Mouse (Mus musculus): ENCODE data around the gene Msx3. TPM values are rescaled to one million over a fixed set of nuclear protein-coding genes. Genes with fewer than 3 reads are reported as not detected.
A peak's percentile ranks its signal among the peaks of the same experiment; 100 is the strongest.

Msx3 gene
- total RNA-seq, 2 experiments from 2014 or later = not detected

DNA sequence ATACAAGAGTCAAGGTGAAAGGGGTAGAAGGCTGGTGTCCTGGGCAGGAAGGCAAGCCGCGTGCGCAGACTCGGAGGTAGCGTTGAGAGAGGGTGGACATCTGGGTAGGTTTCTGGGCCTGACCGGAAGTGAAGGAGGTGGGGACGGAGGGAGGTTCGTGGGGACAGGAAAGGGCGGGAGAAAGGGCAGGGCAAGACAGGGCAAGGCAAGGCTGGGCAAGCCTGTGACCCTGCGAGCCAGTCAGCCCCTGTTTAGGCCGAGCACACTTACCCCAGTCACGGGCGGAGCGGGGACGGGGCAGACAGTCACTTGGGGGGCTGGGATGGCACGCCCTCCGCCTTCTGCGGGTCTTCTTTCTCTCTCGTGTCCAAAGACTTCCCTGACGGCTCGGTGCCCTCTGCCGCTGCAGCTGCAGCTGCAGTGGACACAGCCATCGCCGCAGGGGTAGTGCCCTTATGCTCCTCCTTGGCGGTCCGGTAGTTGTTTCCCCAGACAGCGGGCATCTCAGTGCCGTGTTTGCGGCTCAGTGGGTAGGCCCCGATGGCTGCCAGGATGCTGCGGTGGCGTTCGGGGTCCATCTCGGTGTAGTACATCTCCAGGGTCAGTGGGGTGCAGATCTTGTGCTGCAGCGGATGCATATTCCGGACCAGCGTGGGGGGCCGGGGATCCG lies 21.3 kb upstream of the Msx3 start:
- Histone ChIP-seq H3K4me3 (peak overlapping the region; percentile 60), H3K27ac (no peak overlapping the region)
- TF ChIP-seq CTCF (IDR thresholded peaks at IDR 0.05) = no peak
- peak; percentile 26 for DNase-seq
- intact Hi-C loops (cut with DNase I) = loop anchor here (10.0 kb wide), 1 partner anchor 765 kb away; the partner anchor contains the start of gene Urah

DNA sequence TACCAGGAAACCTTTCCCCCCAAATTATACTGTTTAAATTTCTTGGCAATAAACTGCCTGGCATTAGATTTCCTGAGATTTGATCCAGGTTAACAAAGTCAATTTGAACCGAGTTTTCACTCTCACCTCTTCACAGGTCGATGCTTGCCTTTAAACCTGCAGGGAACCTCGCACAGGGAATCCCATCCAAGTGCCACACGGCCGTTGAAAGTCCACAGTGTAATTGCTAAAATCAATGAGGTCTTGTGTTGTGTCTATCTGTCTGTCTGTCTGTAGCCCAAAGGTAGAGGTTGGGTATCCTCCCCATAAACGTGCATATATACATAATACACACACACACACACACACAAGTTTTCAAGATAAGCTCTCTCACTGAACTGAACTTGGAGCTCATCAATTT lies 18.5 kb upstream of the Msx3 start:
- no peak overlapping the region for H3K27ac ChIP-seq
- no peak for TF ChIP-seq CTCF (IDR thresholded peaks at IDR 0.05)
- intact Hi-C loops (cut with DNase I) = loop anchor here (10.0 kb wide), 1 partner anchor 163 kb away; no protein-coding TSS in a partner anchor
- H3K4me3 ChIP-seq = no peak overlapping the region
- no peak for DNase-seq

DNA sequence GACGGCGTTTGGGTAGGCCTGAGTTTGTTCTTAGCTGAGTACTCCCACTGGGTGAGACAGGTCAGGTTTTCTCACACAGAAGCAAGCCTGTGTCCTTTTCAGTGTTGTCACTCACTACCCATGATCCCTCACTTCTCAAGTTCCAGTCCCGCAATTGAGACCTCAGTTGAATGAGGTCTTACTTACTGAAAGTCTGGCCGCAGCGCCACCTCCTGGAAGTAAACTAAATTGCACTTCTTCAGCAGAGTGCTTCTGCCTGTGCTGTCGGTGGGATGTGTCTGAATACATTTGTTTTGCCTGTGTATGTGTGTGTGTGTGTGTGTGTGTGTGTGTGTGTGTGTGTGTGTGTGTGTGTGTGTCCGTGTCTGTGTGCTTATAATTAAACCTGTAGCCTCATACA lies 14.2 kb upstream of the Msx3 start:
- intact Hi-C loops (cut with DNase I) = loop anchor here (10.0 kb wide), 1 partner anchor 158 kb away; no protein-coding TSS in a partner anchor
- DNase-seq = peak; percentile 68
- no peak overlapping the region for H3K27ac ChIP-seq
- TF ChIP-seq CTCF (IDR thresholded peaks at IDR 0.05) = peak; percentile 71
- no peak overlapping the region for H3K4me3 ChIP-seq

DNA sequence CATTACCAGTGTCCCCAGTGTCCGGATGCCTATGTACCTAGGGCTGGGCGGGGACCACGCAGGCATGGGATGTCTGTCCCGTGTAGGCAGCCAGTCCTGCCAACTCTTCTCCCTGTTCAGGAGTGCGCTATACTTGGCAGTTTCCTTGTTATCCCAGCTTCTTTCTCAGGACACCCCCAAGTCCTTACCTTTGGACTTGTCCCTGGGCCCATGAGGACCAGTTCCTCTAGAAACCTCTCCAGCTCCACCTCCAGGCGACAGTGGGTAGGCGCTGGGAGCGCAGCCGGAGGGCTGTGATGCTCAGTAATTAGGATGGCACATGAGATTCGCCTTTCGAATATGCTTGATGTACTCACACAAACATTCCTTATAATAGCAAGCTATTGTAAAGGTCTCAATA lies 13.4 kb upstream of the Msx3 start:
- peak; percentile 35; the same call in 1 of the 2 replicates for TF ChIP-seq CTCF (IDR thresholded peaks at IDR 0.05)
- DNase-seq = peak; percentile 37
- intact Hi-C loops (cut with DNase I) = loop anchor here (10.0 kb wide), 1 partner anchor 158 kb away; no protein-coding TSS in a partner anchor
- no peak overlapping the region for H3K4me3 ChIP-seq
- no peak overlapping the region for H3K27ac ChIP-seq

DNA sequence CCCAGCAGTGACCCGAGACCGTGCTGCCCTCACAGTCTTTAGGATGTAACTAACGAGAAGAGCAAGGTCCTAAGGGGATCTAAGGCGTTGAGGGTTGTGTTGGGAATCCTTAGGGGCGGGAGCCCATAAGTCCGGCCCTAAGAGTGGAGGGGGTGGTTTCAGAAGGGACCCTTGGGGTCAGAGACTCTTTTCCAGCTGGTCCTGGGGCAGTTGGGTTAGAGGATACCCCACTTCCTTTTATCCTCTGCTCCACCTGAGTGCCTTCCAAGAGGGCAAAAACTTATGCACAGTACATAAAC lies 12.9 kb upstream of the Msx3 start:
- intact Hi-C loops (cut with DNase I) = loop anchor here (10.0 kb wide), 1 partner anchor 157 kb away; no protein-coding TSS in a partner anchor
- Histone ChIP-seq H3K27ac (no peak overlapping the region), H3K4me3 (no peak overlapping the region)
- DNase-seq = no peak
- no peak for TF ChIP-seq CTCF (IDR thresholded peaks at IDR 0.05)

DNA sequence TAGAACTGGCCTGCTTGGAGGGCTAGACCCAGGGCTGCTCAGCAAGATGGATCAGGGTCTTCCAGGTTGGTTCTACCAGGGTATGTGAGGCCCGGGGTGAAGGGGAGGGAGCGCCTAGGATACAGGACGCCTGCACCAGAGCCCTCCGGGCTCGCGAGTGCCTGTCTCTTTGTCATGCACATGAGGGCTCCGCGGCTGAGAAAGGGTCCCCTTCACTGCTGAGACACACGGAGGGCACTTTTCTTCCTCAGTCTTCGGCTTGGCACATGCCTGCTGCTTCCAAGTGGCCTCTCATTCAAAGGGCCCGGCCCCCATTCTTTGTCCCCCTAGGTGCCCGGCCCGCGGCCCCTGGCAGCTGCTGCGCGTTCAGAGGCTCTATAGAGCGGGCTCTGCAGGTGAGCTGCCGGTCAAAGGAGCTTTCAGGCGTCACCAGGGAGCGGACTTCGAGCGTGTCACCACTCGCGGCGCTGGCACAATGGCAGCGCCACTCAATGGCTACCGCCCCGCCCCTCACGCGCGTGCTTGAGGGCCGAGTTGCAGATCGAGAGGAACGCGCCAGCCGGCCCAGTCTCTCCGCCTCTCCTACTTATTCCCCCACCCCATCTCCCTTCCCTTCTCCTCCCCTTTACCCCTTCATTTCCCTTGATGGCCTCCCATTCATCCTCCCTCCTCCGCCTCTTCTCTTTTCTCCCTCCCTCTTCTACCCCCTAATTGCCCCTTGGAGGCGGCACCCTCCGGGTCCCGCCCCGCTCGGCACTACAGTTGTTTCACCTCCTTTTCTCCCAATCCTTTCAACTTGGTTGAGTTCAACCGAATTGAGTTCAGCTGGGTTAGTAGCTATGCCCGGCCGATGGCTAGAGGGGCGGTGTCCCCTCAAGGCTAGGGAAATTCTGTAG lies 12.3 kb upstream of the Msx3 start:
- H3K27ac ChIP-seq = no peak overlapping the region
- H3K4me3 ChIP-seq = peak overlapping the region; percentile 58
- TF ChIP-seq CTCF (IDR thresholded peaks at IDR 0.05) = no peak
- DNase-seq = peak; percentile 36
- intact Hi-C loops (cut with DNase I) = loop anchor here (1.0 to 10.0 kb wide), 2 partner anchors 90 to 156 kb away; no protein-coding TSS in a partner anchor

DNA sequence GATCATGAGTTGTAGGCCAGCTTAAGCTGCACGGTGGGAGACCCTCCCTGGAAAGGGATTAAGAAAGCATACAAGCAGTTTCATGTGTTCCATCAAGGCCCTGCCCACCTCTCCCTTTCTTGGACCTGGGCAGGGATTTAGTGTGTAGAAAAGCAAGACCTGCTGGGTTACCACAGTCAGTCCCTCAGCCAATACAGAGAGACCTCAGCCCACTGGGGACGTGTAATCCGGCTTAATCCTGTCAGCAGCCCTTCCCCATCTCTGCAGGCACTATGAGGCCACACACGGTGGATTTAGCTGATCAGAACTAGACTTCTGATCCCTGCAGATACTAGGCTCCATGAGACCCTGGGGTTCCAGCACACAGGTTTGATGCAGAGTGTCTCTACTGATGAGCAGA lies 10.7 kb upstream of the Msx3 start:
- TF ChIP-seq CTCF (IDR thresholded peaks at IDR 0.05) = no peak
- no peak overlapping the region for H3K4me3 ChIP-seq
- intact Hi-C loops (cut with DNase I) = no loop called here
- no peak for DNase-seq
- H3K27ac ChIP-seq = no peak overlapping the region

DNA sequence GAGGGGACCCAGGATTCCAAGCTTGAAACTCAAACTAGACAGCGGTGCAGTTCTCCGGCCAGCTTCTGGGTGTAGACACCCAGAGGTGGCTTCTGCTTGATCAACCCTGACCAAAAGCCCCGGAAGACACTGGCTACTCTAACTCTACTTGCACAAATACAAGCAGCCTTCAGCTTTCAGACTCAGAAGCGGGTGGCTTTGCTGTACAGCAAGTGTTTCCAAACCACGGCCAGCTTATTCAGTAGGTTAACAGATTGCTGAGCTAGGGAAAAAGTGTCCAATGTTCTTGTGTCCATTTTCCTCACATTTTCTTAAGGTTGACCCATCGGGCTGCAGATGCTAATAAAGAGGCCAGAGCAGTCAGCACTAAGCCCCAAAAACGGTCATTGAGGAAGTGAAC lies 9.6 kb upstream of the Msx3 start:
- no peak for DNase-seq
- intact Hi-C loops (cut with DNase I) = no loop called here
- peak overlapping the region; percentile 65 for H3K4me3 ChIP-seq

DNA sequence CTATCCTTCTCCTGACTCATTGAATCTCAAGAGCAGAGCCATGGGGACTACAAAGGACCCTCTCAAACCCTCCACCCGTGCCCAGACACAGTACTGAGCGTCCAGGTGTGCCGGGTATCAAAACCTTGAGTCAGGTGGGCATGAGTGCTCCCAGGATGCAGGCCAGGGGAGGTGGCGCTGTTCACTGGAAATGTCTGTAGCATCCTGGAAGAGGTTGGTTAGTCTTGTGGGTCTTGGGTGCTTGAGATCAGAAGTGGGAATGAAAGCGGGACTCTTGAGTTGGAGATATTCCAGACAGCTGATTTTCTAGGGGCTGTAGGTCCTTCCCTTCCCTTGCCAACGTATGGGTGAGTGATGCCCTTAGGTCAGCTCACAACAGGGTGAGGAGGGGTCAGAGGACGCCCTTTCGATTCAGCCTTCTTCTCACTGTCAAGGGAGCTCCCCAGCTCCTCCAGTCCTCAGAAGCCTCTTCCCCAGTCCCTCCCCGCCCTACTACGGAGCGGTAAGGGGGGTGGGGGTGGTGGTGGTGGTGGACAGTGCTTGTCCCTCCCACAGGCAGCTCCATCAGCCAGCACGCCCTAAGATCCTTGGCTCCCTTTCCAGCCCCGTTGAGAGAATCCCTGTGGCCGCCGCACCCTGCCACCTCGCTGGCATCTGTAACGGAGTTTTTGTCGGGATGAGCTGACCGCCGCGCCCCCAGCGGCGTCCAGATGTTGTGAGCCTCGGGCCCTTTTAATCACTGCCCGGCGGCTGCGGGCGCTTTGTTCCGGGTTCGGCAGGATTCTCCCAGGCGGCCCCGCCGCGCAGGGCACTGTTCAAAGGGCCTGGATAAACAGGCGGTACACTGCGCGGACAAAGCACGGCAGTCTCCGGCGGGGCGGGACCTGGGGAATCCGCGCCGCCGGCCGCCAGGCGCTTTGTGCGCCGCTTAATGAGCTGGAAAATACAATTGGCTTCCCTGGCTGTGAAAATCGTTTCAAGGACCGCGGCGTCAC lies 8.8 kb upstream of the Msx3 start:
- Histone ChIP-seq H3K27ac (no peak overlapping the region), H3K4me3 (peak overlapping the region; percentile 65)
- intact Hi-C loops (cut with DNase I) = no loop called here
- DNase-seq = no peak
- no peak for TF ChIP-seq CTCF (IDR thresholded peaks at IDR 0.05)

More for the DNA sequence above, 9.6 kb upstream of the Msx3 start:
- no peak overlapping the region for H3K27ac ChIP-seq
- no peak for TF ChIP-seq CTCF (IDR thresholded peaks at IDR 0.05)

DNA sequence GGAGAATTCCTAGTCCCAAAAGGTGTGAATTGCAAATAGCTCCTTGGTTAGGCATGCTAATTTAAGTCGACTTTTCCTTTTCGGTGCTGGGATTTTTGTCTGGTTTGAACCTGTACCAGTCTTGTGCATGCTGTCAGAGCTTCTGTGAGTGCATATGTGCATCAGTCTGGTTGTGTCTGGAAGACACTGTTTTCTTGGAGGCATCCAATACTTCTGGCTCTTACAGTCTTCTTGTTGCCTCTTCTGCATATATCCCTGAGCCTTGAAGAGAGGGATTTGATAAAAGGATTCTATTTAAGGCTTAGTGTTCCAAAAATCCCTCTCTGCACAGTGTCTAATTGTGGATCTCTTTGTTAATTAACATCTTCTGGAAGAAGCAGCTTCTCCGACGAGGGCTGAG lies 5.2 kb upstream of the Msx3 start:
- TF ChIP-seq CTCF (IDR thresholded peaks at IDR 0.05) = no peak
- no peak overlapping the region for H3K4me3 ChIP-seq
- intact Hi-C loops (cut with DNase I) = no loop called here
- no peak for DNase-seq
- no peak overlapping the region for H3K27ac ChIP-seq

DNA sequence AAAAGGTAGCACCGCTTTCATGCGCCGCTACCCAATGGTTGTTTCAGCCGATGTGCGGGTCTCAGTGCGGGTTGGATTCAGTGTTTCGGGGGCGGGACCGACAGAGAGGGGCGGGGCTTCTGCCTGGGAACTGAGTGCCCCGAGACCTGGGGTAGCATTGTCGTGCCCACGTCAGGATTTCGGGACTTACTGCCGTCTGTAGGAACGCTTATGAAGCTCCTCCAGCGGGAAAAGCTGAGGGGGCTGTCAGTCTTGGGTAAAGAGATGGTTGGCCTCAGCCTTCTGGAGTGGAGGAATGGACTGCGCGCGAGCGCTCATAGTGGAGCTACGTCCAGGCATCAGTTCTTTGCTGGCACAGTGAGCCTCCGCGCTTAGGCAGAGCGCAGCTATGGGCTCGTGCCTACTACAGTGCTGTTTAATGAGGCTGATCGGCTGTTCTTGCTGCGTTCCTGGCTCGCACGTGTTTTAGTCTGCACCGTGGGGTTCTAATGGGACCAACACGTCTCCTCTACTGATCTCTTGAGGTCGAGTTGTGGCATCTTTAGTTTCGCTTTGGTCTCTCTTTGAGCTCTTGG lies 313 bp upstream of the Msx3 start:
- peak; percentile 27 for DNase-seq
- peak overlapping the region; percentile 70 for H3K4me3 ChIP-seq
- intact Hi-C loops (cut with DNase I) = no loop called here
- no peak overlapping the region for H3K27ac ChIP-seq
- no peak for TF ChIP-seq CTCF (IDR thresholded peaks at IDR 0.05)

DNA sequence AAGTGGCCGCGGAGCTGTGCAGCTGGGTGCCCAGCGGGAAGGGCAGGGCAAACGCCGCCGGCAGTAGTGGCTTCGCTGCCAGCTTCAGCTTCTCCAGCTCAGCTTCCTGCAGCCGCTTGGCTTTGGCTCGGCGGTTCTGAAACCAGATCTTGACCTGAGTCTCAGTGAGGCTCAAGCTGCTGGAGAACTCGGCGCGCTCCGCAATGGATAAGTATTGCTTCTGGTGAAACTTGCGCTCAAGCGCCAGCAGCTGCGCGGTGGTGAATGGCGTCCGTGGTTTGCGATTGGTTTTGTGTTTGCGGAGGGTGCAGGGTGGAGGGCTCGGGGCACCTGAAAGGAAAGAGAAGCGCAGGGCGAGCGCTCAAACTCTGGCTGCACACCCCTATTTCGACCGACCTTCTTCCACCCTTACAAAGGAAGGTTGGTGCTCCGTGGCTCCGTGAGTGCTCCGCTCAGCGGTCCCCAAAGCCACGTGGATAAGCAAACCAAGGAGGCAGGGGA lies 1.0 kb downstream of the Msx3 start:
- no peak for TF ChIP-seq CTCF (IDR thresholded peaks at IDR 0.05)
- no peak overlapping the region for H3K27ac ChIP-seq
- peak overlapping the region; percentile 70 for H3K4me3 ChIP-seq
- peak; percentile 76 for DNase-seq
- intact Hi-C loops (cut with DNase I) = no loop called here
